Mouse (Mus musculus): ENCODE measurements around the gene Lin52.

Lin52 gene

DNA sequence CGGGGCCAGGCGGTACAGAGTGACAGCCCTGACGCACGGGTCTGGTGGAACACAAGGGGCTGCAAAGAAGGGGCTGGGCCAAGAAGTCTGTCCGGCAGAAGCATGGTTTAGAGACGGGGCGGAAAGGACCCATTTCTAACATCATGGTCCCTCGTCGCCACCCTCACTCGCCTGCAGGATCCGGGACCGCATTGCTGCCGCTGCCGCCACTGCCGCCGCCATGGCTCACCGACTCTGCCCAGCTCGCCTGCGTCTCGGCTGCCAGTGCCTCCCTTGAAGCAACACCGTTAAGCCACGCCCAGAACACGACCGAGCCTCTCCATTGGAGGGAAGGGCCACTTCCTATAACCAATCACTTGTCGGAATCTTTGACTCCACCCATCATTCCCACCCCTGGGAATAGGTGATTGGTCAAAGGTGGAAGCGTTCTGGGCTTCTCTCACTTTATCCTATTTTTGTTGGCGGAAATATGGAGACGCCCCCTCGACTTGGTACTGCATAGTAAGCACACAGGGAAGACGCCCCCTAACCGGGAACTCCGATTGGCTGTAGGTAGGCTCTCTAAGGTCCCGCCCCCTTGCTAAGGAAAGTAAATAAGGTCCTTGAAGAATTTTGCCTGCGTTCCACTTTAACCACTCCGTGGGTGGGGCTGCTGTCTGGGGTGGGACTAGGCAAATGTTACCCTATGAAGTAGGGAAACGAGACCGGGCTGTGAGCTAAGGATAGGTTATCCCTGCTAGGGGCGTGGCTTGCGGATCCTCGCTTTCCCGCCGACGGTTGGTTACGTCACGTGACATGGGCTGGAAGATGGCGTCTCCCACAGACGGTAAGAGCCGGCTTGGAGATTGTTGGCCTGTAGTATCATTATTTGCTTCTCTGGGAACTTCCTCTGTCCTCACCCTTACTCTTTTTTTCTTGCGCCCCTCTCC, at the start of gene Lin52, which contains the start of gene Aldh6a1:
TSS of gene Lin52 (plus strand) at position 705 of the 929 bp plus-strand sequence.
TSS of gene Aldh6a1 (minus strand) at position 287 of the 929 bp plus-strand sequence.
- DNase-seq (ENCODE audit: low spot score) = peak; percentile 77

DNA sequence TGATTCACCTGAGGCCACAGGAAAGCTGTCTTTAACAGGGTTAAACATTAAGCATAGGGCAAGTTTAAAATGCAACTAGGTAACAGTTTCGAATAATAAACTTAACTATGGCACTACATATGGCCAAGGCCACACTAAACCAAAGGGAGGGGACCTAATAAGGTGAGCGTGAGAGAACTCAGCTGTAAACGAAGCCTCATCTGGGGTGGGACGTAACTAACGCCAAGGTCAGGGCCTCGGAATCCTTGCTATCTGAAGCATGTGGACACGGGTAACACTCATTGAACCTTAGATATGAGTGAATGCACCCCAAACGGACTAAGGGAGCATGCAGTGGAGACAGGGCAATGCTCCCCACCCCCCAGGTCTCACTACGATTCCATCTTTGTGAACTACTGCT, 48.3 kb upstream of the Lin52 start:
- DNase-seq (ENCODE audit: low spot score) = no peak

DNA sequence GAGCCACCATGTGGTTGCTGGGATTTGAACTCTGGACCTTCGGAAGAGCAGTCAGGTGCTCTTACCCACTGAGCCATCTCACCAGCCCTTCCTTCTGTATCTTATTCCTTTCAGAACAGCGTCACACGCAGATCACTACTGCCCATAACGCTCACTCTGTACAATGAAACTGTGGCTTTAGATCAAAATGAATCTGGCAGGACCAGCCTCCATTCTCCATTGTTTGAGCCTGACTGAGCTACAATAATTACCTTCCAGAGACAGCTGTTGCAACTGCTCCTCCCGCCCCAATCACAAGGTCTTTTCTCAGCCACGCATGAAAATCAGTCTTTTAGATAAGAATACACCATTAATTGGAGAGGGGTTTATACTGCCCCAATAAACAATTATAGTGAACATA, 46.7 kb upstream of the Lin52 start:
- no peak for DNase-seq (ENCODE audit: low spot score)

DNA sequence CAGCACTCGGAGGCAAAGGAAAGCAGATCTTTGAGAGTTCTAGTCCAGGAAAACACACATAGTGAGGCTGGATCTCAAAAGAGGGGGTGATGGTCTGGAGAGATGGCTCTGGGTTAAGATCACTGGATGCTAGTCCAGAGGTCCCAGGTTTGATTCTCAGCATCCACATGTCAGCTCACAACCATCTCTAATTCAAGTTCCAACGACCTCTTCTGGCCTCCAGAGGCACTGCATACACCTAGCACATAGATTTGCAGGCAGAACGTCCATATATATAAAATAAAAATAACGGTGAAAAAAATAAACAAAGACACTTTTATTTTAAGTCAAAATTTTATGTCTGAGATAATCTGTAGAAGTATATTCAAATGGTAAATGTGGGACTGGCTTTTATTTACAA, 44.0 kb upstream of the Lin52 start:
- no peak for DNase-seq (ENCODE audit: low spot score)

DNA sequence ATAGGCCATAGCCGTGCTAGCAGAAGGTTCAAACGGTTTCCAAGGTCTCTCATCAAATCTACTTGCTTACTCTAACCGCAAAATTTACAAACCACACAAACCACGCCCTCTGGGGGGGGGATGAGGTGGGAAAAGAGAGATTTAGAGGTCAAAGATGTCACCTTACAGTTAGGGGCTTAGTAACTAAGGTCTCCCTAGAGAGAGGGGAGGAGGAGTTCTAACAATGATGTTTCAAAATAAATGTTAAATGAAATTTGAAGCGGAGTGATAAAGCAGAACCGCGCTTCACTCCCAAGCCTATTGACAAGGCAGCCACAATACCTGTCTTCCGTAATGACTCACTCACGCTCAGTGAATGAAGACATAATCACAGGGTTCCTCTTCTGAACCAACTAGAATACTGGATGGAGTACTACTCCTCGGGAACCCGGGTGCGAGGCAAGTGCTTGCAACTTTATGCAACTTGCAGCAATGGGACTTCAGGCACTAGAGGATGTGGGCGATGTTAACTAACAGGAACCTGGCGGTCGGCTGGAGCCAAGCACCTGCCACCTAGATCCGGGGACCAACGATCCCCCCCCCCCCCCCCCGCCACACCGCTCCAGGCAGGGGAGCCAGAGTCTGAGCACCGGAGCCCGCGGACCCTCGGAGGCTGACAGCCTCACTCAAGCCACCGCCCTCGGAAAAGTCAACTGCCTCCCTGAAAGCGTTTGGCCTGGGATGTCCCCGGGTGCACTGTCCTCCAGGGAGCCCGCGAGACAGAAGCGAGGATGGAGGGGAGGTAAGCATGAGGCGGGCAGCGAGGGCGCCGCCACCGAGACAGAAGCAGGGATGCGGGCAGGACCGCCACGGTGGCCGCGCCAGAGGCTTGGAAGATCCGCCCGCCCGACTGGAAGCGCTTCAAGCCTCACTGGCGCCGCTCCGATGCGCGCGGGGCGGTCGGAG, 43.1 kb upstream of the Lin52 start:
- DNase-seq (ENCODE audit: low spot score) = no peak

DNA sequence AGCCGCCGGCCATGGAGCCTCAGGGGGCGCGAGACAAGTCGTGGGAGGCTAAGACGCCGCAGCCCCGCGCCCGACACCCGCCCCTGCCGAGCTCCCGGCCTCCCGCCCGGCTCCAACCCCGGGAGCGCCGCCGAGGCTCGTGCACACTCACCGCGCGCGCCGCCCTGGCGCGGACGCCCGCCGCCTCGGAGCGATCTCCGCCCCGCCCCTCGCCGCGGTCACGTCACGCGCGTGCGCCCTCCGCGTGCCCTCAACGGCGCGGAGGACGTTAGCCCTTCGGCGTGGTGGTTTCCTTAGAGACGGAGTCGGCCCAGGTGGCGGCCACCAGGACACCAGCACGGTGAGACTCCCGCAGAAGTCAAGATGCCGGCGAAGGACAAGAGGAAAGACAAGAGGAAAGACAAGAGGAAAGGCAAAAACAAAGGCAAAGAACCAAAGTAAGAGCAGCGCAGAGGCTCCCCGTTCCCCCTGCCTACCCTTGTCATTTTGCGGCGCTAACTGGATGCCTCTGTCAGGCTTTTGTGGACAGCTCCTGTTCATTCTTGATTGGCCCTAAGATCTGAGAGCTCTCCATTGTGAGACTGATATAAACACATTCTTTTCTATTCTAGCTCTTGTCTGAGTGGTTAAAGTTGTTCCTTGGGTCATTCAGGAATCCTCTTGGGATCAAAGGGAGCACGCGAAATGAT, 42.3 kb upstream of the Lin52 start, which contains the start of the genes Entpd5 and Bbof1:
TSS of gene Entpd5 (minus strand) at position 211 of the 689 bp plus-strand sequence.
TSS of gene Bbof1 (plus strand) at position 253 of the 689 bp plus-strand sequence.
- DNase-seq (ENCODE audit: low spot score) = peak; percentile 84

DNA sequence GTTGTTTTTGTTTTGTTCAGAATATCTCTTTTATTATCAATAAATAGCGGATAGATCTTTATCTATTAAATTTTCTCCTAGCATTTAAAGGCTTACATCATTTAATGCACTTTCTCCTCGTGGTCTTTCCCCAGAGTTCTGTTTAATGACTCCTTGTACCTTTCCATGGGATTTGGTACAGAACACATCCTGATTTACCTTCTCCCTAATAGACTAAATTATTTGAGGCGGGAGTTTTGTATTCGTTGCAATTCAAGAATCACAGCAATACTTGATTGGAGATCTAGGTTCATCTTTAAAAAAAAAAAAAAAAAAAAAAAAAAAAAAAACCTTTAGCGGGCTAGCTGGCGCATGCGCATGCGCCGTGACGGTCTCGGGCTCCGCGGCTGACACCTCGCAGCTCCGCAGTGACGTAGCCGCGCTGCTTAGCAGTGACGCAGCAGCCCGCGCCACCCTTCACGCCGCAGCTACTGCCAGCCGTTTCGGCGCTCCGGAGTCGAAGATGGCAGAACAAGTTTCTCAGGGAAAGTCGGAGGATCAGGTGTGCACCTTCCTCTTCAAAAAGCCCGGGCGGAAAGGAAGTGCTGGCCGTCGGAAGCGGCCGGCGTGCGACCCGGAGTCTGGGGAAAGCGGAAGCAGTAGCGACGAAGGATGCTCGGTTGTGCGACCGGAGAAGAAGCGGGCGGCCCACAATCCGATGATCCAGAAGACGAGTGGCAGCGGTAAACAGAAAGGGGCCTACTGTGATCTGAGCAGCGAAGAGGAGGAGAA, 34.2 kb upstream of the Lin52 start, which contains the start of gene Rnf113a2:
TSS of gene Rnf113a2 (plus strand) at position 363 of the 771 bp plus-strand sequence.
- DNase-seq (ENCODE audit: low spot score) = peak; percentile 57

DNA sequence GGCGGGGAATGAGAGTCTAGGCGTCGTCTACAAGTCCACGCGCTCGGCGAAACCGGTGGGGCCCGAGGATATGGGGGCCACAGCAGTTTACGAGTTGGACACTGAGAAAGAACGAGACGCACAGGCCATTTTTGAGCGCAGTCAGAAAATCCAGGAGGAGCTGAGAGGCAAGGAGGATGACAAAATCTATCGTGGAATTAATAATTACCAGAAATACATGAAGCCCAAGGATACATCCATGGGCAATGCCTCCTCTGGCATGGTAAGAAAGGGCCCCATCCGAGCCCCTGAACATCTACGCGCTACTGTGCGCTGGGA, 33.7 kb upstream of the Lin52 start:
- DNase-seq (ENCODE audit: low spot score) = no peak

DNA sequence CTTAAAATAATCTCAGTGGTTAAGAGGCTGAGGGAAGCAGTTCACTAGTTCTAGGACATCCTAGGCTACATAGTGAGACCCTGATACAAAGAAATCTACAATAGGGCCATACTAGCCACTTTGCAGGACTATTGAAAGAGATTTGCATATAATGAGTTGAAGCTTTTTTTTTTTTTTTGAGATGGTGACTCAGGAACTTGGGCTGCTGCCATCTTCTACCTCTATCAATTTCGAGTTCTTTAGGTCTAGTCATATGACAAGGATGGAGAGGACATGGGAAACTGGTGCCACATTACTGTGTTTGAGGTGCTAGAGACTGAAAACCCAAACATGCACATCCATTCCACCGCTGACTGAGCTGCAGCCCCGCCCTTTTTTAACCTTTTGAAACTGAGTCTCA, 27.2 kb upstream of the Lin52 start:
- no peak for DNase-seq (ENCODE audit: low spot score)

DNA sequence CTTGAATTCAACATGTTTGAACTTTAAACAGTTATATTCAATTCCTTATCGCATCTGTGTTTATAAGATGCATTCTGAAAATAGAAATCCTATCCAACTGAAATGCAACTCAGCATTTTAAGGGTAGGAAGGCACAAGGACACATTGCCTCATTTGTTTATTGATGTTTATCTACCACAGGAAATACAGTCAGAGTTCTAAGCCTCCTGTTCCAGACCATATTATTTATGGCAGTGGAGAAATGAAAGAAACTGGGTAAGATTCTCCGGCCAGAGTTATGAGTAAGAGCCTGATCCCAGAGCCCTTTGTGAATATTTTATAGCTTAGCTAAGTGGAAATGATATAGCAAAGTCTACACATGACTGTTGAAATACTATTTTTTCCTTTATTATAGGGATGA, 21.4 kb upstream of the Lin52 start:
- DNase-seq (ENCODE audit: low spot score) = no peak

DNA sequence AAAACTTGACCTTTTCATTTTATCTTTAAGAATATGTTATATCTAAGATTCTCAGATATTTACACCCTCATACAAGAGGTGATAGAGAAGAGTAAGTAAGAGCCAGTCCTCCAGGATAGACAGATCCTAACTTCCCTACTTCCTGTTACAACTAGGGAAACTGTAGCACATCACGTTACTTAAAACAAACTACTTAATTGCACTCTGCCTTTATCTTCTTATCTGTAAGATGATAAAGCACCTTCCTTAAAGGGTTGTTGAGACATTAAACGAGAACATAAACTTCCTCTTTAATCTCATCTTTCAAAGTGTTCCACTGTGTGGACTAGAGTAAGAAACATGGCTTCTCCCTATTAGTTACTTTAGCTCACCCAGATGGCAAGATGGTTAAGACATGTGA, 12.5 kb upstream of the Lin52 start:
- DNase-seq (ENCODE audit: low spot score) = no peak

DNA sequence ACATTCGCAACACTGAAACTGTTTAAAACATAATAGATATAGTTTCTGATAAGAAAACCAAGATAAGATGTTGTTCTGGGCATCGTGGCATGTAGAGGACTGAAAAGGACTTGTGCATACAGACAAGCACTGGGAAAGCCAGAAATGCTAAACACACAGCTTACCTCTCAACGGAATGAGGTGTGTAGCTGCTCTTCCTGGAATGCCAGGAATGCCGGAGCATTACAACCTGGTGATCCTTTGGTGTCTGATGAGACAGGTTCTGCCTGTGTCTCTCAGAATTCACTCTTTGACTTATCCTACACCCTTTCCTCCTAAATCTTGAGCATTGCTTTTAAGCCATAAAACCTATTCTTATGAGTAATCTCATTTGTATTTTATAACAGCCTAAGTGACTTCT, 8.7 kb upstream of the Lin52 start:
- no peak for DNase-seq (ENCODE audit: low spot score)

DNA sequence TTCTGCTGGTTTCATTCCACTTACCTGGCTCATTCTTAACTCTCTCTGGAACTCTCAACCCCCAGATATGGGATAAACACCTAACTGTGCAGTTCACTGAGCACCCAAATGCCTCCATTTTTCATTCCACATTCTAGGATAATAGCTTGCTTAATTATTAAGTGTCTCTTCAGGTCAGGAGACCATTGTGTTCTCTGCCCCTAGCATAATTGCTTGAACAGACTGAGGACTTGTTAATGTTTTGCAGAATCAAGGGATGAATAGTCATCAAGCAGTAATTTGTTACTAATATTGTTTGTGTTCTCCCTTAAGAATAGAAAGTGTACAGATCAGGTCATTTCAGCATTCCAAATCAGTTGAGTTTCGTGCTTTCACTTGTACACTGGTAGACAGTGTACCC, 3.8 kb upstream of the Lin52 start:
- no peak for DNase-seq (ENCODE audit: low spot score)

DNA sequence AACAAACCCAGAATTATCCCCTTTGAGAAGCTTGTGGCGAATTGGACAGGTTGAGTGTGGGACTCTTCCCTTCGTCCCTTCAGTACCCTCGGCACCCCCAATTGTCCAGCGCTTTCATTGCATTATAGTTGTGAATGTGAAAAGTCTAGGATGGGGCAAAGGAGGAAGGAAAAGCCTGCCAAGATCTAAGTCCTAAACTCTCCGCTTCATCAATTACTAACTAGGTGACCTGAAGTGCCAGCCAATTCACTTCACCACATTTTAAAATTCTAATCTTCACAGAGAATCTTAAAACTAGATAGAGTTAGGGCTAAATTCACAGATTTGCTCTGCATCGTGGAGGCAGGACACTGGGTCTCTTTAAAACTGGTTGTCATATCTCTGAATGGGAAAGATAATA, 3.0 kb upstream of the Lin52 start:
- no peak for DNase-seq (ENCODE audit: low spot score)

DNA sequence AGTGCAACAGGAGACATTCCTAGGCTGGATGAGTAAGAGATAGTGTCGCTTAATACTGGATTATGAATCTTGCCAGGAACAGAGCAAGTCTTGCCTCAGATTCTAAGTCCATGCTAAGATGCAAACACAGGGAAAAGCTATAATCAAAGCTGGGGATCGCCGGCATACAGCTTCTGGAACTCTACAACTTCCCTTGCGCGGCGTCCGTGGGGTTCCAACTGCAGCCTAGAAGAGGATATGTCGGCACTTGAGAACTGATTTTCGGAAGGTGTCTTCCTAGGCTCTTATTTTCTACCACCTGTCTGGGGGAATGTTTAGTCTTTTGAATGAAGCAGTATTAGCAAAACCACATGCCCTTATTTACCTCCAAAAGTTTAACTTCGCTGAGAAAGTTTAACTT, 1.3 kb upstream of the Lin52 start:
- no peak for DNase-seq (ENCODE audit: low spot score)

DNA sequence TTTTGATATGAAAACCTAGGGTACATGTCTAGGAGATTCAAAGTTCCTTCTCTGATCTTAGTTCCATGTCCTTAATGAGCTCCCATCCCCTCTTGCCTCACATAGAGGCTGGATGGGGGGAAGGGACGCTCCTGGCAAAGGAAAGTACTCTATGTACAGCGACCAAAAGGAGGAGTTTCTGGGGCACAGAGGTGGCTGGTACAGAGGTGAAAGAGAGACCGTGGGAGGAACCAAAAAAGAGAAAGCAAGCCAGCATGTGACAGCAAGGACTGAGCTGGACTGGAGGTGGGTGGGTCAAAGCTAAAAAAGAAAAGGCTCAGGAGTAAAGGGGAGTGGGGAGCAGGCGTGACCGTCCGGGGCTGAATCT, 888 bp upstream of the Lin52 start:
- DNase-seq (ENCODE audit: low spot score) = peak; percentile 9

DNA sequence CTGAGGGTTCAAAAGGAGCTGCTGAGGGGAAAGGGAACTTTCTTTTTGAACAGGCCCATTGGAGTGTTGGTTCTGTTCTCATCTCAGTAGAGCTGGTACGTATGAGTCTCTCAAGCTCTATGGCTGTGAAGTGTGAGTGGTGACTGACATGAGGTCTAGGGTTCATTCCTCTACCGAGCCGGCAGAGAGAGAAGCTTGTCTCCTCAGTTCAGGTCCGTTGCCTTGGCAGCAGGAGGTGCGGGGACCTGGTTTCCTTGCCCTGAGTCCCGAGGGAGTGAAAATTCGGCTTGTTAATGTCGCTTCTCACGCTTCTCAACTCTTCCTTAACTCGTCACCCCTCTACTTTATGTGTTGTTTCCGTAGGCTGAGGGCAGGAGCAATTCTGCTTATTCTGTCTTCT, 579 bp downstream of the Lin52 start:
- no peak for DNase-seq (ENCODE audit: low spot score)

DNA sequence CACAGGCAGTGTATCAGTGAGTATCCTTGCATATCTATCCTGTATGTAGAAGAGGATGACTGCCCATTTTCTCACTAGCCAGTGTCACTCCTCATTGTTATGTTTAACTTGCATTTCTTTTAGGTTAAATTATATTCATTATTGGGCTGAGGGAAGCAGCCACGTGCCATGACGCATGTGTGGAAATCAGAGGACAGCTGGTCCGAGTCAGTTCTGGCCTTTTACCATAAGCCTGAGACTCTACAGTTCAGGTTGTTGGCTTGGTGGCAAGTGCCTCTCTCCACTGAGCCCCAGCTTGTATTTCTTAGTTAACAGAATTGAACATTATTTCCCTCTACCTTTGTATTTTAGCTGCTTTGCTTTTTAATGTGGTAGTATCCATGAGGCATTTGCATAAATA, 5.7 kb downstream of the Lin52 start:
- no peak for DNase-seq (ENCODE audit: low spot score)

DNA sequence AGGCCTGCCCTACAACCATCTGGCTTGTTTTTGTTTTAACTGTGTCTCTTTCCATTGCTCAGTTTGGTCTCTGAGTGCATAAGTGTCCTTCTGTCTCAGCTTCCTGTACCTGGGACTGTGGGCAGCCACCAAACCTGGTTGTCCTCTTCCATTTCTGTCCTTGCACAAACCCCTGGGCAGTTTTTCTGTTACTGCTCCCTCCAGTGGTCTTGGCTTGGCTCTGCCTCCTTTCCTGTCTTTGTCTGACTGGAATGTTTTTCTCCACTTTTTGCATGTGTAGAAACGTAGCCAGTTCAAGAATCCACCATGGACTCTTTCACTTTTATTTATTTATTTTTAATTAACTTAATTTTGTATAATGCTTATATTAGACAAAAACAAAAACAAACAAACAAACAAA, 8.6 kb downstream of the Lin52 start:
- DNase-seq (ENCODE audit: low spot score) = no peak

DNA sequence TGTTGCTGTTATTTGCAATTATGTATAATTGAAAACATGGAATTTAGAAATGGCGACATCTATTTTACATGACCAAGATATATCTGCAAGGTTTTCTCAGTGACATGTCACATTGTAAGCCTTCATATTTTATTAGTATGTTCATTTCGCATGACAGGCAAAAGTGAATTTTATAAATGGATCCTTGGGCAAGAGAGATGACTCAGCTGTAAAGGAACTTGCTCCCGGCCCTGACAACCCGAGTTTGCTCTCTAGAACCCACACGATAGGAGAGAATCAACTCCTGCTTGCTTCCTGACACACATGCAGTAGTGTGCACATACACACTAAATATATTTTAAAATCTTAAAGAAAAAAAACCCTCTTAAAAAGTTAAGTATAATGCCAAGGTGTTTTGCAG, 10.2 kb downstream of the Lin52 start:
- DNase-seq (ENCODE audit: low spot score) = no peak

DNA sequence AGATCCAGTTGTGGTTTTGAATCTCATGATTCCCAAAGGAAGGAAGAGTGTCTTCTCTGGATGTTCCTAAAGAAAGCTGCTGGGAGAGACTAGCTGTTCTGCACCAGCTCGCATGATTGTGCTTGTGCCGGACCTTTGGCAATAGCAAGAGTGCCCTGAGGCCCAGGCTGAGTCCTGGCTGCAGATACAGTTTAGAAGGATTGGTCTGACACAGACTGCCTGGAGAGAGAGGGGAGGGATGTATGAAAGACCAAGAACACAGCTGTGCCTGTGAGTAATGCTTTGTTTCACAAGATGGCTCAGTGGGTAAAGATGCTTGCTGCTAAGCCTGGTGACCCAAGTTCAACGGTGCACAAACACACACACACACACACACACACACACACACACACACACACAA, 11.6 kb downstream of the Lin52 start:
- no peak for DNase-seq (ENCODE audit: low spot score)
